Mouse (Mus musculus) embryonic facial prominence, embryonic 12.5 days (tissue): ENCODE measurements around the gene Ctnna3. TPM values are rescaled to one million over a fixed set of nuclear protein-coding genes. Genes with fewer than 3 reads are reported as not detected.

ENCODE experiments used
- ATAC-seq: fragments of 200-750 bp; cut with Nextera tagmentation; 2 replicates; pipeline ENCODE4 v1.8.0; 2017; ENCODE audit not compliant: insufficient number of reproducible peaks, insufficient read depth, low FRiP score, low TSS enrichment
- H3K27ac ChIP-seq: fragments of 300-500 bp; sonication (generic); 2 replicates; pipeline ENCODE4 v1.5.1; 2016; ENCODE audit warnings: mild to moderate bottlenecking
- H3K27me3 ChIP-seq: fragments of 300-500 bp; sonication (generic); 2 replicates; pipeline ENCODE4 v1.6.1; 2016; ENCODE audit warnings: mild to moderate bottlenecking, moderate library complexity
- H3K36me3 ChIP-seq: fragments of 300-500 bp; sonication (generic); 2 replicates; pipeline ENCODE4 v1.6.1; 2016; ENCODE audit warnings: mild to moderate bottlenecking
- H3K4me1 ChIP-seq: fragments of 300-500 bp; sonication (generic); 2 replicates; pipeline ENCODE4 v1.6.1; 2016
- H3K4me2 ChIP-seq: fragments of 300-500 bp; sonication (generic); replicated peaks from 2 replicates; pipeline ENCODE4 v1.6.1; 2016; ENCODE audit warnings: mild to moderate bottlenecking, moderate library complexity
- H3K4me3 ChIP-seq: fragments of 300-500 bp; sonication (generic); 2 replicates; pipeline ENCODE4 v1.5.1; 2016; ENCODE audit warnings: mild to moderate bottlenecking
- H3K9ac ChIP-seq: fragments of 300-500 bp; sonication (generic); 2 replicates; pipeline ENCODE4 v1.6.1; 2016; ENCODE audit warnings: mild to moderate bottlenecking, moderate library complexity
- H3K9me3 ChIP-seq: fragments of 300-500 bp; sonication (generic); 2 replicates; pipeline ENCODE4 v1.6.1; 2016; ENCODE audit warnings: mild to moderate bottlenecking, moderate library complexity
- WGBS: fragments of 180-500 bp; shearing (Covaris S2); methylation state at CpG from one replicate; pipeline ENCODE4 v1.1.7; 2016; 5-methylcytosine and 5-hydroxymethylcytosine counted together
- polyA plus RNA-seq: library from polyadenylated mRNA; unstranded; fragments of >200 nt; fragmentation: Nextera tagmentation; extraction: Ambion mirVana; gene quantifications from 2 replicates; pipeline ENCODE4 v1.2.1, GENCODE M21; 2016

Gene Ctnna3
- polyA plus RNA-seq, 1 experiment from 2014 or later = 0.32 TPM

DNA sequence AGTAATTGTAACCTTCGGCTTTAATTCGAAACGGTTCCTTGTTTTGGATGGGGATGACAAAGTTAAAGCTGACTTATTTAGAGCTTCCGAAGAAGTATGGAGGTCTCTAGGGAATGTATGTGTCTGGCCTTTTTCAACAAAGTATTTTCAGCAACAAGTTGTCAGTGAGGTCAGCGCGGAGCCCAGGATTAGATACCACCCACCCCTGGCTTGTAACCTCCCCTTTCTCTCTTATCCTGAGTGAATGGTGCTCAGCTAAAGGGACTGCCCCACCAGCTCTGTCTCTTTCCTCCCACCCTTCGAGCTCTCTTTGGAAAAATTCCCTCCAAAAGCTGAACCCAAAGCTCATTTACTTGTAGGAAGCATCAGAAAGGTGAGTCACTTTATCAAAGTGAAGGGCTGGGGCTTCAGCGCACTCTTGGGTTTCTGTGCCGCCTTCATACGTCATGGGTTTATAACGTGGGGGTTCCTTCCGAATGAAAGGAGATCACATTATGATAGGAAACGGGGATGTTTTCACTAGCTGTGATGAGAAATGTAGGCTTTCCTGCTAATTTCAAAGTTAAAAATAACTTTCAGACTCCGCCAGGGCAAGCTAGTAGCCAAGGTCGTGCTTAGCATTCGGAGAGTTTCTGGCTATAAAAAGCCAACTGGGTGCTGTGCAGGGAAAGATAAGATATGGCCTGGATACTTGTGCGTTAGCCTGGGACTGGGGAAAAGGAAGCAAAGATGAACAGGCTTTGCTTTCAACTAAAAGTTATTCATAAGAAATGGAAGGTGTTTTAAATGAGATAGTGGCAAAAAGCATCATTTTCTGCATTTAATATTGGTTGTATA is 27.6 kb downstream of the Ctnna3 start:
- 72% methylated on average over 17 of the region's 17 CpGs for WGBS
- ATAC-seq = no peak
- Histone ChIP-seq H3K4me3 (no peak overlapping the region), H3K4me2 (no peak overlapping the region), H3K27ac (no peak overlapping the region), H3K27me3 (no peaks in the 10 kb centered on the region), H3K36me3 (no peaks in the 10 kb centered on the region), H3K9me3 (no peaks in the 10 kb centered on the region), H3K4me1 (no peaks in the 10 kb centered on the region), H3K9ac (no peak overlapping the region)

DNA sequence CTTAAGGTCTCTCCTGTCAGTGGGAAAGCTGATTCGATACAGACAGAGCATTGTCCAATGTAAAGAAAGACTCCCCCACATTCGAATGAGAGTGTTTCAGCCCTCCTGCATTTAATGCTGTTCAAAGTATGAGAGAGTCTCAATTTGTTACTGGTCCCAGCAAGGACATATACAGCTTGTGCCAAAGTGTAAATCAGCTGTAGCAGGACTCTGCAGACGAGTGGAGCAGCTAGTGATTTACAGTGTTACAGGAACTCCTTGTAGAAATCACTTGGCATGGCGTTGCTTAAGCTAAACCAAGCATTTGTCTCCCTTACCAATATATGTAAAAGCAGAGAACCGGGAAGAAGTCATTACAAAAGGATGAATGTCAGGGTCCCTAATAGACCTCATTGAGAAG is 31.0 kb downstream of the Ctnna3 start:
- Histone ChIP-seq H3K9me3 (no peaks in the 10 kb centered on the region), H3K36me3 (no peaks in the 10 kb centered on the region), H3K9ac (no peak overlapping the region), H3K4me1 (no peaks in the 10 kb centered on the region), H3K27ac (no peak overlapping the region), H3K4me3 (no peak overlapping the region), H3K4me2 (no peak overlapping the region), H3K27me3 (no peaks in the 10 kb centered on the region)
- 70% methylated on average over 5 of the region's 5 CpGs for WGBS
- ATAC-seq = no peak

DNA sequence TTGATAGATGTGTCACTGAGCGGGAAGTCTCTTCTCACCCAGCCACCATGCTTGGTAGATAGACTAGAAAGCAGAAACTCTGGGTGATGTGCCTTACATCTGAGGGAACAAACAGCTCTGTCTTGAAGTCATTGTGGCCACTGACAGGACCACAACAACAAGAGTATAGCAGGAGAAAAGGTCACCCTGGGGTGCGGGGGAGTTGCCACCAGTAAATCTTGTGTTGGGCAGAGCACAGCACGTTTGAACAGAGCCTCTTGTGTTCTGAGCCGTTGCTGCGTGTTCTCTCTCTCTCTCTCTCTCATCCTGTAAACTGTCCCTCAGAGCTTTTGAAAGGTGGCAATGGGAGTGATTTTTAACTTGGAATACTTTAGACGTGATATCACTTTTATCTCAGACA is 42.6 kb downstream of the Ctnna3 start:
- Histone ChIP-seq H3K4me1 (0 out of 2 replicates have a peak, but pooled peaks cover 3% of the 10 kb centered on the region), H3K4me3 (no peak overlapping the region), H3K36me3 (no peaks in the 10 kb centered on the region), H3K4me2 (no peak overlapping the region), H3K27ac (no peak overlapping the region), H3K9me3 (no peaks in the 10 kb centered on the region), H3K9ac (no peak overlapping the region), H3K27me3 (no peaks in the 10 kb centered on the region)
- ATAC-seq = no peak
- WGBS = 45% methylated on average over 6 of the region's 6 CpGs

DNA sequence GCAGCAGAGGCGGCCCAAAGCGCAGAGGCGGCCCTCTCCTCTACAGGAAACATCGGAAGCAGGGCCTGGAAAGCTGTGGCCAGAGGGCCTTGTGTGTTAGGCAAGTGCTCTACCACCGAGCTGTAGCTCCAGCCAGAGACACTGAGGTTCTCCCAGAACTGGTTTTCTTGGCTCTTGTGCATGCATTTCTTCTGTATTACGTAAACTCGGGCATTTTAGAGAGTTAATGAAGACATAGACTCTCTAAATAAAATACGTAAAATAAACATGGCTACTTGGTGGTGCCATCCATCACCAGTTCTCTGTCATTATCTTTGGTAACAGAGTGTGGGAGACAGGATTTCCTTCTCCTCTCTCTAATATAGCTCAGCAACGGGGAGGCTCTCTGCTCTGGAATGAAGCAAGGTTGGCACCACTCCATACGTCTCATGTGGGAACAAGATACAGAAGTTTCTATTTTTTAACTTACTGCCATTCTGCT is 46.3 kb downstream of the Ctnna3 start:
- Histone ChIP-seq H3K4me1 (0 out of 2 replicates have a peak, but pooled peaks cover 3% of the 10 kb centered on the region), H3K9me3 (no peaks in the 10 kb centered on the region), H3K27me3 (no peaks in the 10 kb centered on the region), H3K9ac (no peak overlapping the region), H3K36me3 (no peaks in the 10 kb centered on the region), H3K27ac (no peak overlapping the region), H3K4me3 (no peak overlapping the region), H3K4me2 (no peak overlapping the region)
- 71% methylated on average over 10 of the region's 10 CpGs for WGBS
- ATAC-seq = no peak

DNA sequence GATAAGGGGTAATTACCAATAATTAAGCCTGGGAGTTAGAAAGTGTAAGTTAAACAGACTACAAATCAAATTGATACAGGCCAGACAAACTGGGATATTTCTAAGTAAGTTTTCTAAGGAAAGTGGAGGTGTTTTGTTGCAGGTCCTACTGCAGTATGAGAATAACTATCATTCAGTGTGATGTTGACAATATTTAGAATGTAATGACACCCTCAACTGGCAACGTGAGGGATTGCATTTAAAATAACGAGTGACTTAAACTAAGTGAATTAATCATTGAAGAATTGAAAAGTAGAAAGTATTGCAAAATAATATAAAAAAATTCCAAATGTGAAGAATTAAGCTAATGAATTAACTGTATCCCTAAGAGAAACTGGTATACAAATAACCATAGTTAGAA is 49.0 kb downstream of the Ctnna3 start:
- Histone ChIP-seq H3K36me3 (no peaks in the 10 kb centered on the region), H3K9me3 (no peaks in the 10 kb centered on the region), H3K4me3 (no peak overlapping the region), H3K9ac (no peak overlapping the region), H3K27me3 (no peaks in the 10 kb centered on the region), H3K4me2 (no peak overlapping the region), H3K27ac (no peak overlapping the region), H3K4me1 (0 out of 2 replicates have a peak, but pooled peaks cover 3% of the 10 kb centered on the region)
- no peak for ATAC-seq
- WGBS = 42% methylated on average over 2 of the region's 2 CpGs

DNA sequence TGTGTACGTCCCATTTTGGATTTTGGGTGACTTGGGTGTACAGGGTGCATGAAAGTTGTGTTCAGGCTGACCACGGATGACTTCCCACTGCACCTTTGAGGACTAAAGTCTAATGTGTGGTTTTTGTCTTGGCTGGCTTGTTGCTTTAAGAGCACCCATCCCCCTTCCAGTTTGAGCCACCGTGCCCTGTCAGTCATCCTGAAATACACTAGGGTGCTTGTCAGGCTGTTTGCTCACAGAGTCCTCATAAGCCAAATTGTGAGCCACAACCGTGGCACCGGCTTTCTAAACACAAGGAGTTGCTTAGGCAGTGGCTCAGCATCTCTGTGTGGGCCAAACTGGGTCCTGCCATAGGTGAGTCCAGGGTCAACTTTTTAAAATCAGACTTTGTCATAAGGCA is 50.2 kb downstream of the Ctnna3 start:
- Histone ChIP-seq H3K27ac (no peak overlapping the region), H3K4me3 (no peak overlapping the region), H3K27me3 (no peaks in the 10 kb centered on the region), H3K4me1 (0 out of 2 replicates have a peak, but pooled peaks cover 3% of the 10 kb centered on the region), H3K4me2 (no peak overlapping the region), H3K9ac (no peak overlapping the region), H3K36me3 (no peaks in the 10 kb centered on the region), H3K9me3 (no peaks in the 10 kb centered on the region)
- ATAC-seq = no peak
- 45% methylated on average over 5 of the region's 5 CpGs for WGBS

DNA sequence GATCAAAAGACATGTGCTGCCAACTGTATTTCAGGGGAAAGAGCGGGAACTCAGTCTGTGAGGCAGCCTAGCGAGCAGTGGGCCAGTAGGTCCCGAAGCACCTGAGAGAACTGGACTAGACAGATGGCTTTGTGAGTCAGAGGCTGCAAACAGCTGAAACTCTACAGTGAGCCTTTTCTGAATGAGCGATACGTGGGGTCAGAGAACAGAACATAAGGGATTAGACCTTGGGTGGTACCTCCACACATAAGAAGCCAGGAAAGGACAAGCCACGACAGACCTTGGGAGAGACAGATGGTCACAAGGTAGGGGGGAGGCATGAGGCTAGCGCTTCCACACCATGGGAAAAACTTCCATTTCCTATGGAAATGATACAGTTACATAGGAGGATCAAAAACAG is 58.4 kb downstream of the Ctnna3 start:
- no peaks in the 10 kb centered on the region; the same call in 1 of the 2 replicates for H3K9me3 ChIP-seq
- no peaks in the 10 kb centered on the region for H3K4me1 ChIP-seq
- no peak for ATAC-seq

DNA sequence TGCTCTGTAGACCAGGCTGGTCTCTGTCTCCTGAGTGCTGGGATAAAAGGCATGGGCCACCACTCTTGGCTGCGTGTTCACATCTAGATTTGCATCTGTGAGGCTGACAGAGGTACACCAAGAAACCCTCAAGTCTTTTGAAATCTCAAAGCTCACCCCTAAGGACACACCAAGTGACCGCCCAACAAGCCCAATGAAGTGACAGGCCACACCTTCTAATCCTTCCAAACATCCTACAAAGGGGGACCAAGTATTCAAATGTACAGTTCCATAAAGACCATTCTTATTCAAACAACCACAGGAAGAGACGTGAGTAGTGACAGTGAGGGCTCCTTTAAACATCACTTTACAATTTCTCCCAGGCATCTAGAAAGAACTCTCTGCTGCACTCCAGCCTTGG is 94.1 kb downstream of the Ctnna3 start:
- Histone ChIP-seq H3K9ac (no peak overlapping the region), H3K27ac (no peak overlapping the region), H3K9me3 (no peaks in the 10 kb centered on the region), H3K4me3 (no peak overlapping the region), H3K27me3 (no peaks in the 10 kb centered on the region), H3K4me1 (no peaks in the 10 kb centered on the region), H3K36me3 (no peaks in the 10 kb centered on the region), H3K4me2 (no peak overlapping the region)
- WGBS = 78% methylated on average over 3 of the region's 3 CpGs
- no peak for ATAC-seq

More for the DNA sequence above, 58.4 kb downstream of the Ctnna3 start:
- H3K27ac ChIP-seq = no peak overlapping the region
- no peak overlapping the region for H3K9ac ChIP-seq
- no peaks in the 10 kb centered on the region for H3K36me3 ChIP-seq
- no peak overlapping the region for H3K4me2 ChIP-seq
- no peak overlapping the region for H3K4me3 ChIP-seq
- H3K27me3 ChIP-seq = no peaks in the 10 kb centered on the region
- WGBS = 82% methylated on average over 7 of the region's 7 CpGs

DNA sequence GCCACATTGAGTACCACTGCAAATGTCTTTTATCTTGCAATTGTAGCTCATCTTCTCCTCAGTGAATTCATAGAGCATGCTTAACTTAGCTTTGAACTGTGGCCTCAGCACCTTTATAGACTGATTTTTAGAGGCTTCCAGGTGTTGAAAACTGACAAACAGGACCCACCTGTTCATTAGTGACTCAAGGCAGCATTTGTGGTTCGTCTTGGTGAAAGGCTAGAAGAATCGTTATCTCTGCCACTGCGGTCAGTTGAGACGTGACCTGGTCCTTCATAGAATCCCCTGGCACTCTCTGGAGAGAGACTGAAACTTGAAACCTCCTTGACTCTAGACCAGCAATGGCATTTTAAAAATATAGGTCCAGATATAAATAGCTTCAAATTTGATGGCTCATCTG is 96.1 kb downstream of the Ctnna3 start:
- no peaks in the 10 kb centered on the region for H3K9me3 ChIP-seq
- no peak overlapping the region for H3K4me2 ChIP-seq
- no peak for ATAC-seq
- H3K36me3 ChIP-seq = no peaks in the 10 kb centered on the region
- H3K9ac ChIP-seq = no peak overlapping the region
- WGBS = 58% methylated on average over 4 of the region's 4 CpGs
- no peaks in the 10 kb centered on the region for H3K27me3 ChIP-seq
- H3K4me1 ChIP-seq = no peaks in the 10 kb centered on the region
- H3K27ac ChIP-seq = no peak overlapping the region
- H3K4me3 ChIP-seq = no peak overlapping the region

DNA sequence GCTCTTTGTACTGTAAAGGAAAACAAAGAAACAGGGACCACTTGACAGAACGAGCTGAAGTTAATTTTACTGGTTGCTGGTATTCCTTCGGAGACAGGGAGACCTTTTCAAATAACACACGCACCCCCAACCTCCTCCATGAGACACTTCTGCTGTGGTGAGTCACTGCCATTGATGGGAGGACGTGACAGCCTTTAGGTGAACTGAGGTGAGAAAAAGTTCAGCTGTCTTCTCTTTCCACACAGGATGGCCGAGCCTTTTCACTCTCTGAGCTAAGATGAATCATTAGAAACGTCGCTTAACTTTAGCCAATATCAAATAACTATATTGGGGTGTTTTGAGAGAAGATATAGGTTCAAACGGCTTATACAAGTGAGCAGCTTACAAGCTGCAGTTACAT is 102.5 kb downstream of the Ctnna3 start:
- Histone ChIP-seq H3K9ac (no peak overlapping the region), H3K4me2 (no peak overlapping the region), H3K27me3 (no peaks in the 10 kb centered on the region), H3K4me3 (no peak overlapping the region), H3K9me3 (no peaks in the 10 kb centered on the region), H3K36me3 (no peaks in the 10 kb centered on the region), H3K4me1 (no peaks in the 10 kb centered on the region), H3K27ac (no peak overlapping the region)
- 79% methylated on average over 8 of the region's 8 CpGs for WGBS
- ATAC-seq = no peak

DNA sequence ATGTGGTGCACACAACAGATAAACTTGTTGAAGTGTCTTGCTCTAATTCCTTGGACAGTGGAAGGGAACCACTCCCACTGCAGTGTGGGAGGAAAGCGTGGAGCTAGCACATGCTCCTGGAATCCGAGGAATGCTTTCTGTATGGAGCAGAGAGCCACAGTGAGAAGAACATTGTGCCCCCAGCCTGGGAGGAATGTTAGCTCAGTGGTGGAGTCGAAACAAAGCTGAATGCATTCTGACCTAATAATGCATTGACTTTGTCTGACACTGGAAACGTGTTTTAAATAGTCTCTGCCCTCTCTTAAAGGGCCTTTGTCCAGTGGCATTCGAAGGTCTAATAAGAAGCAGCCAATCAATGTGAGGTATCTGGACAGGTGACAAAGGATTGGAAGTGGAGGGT is 111.9 kb downstream of the Ctnna3 start:
- Histone ChIP-seq H3K9me3 (no peaks in the 10 kb centered on the region), H3K27ac (0 out of 2 replicates have a peak overlapping the region, but pooled peaks have one; percentile 17), H3K9ac (no peak overlapping the region), H3K4me1 (peaks cover 6% of the 10 kb centered on the region; the same call in 1 of the 2 replicates), H3K4me2 (no peak overlapping the region), H3K27me3 (no peaks in the 10 kb centered on the region), H3K36me3 (no peaks in the 10 kb centered on the region), H3K4me3 (no peak overlapping the region)
- WGBS = 18% methylated on average over 5 of the region's 5 CpGs
- no peak for ATAC-seq

DNA sequence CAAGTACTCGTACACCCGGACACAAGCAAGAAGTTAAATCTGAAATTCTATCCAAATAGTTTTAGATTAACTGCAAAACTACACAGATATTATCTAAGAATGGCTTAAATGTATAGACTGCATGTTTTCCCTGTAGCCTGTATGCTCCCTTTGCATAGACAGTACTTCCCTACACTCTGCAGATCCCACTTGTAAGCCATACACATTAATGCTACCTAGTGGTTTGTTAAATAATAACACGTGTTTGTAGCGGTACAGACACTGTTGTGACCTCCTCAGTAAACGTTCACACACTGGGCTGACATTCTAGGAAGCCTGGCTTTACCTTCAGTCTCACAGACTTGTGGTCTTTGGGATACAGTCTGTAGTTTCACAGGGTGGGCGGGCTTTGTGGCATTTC is 112.6 kb downstream of the Ctnna3 start:
- no peaks in the 10 kb centered on the region for H3K9me3 ChIP-seq
- no peak overlapping the region for H3K4me3 ChIP-seq
- no peaks in the 10 kb centered on the region for H3K36me3 ChIP-seq
- WGBS = 53% methylated on average over 6 of the region's 6 CpGs
- H3K9ac ChIP-seq = no peak overlapping the region
- no peaks in the 10 kb centered on the region for H3K27me3 ChIP-seq
- peaks cover 6% of the 10 kb centered on the region; the same call in 1 of the 2 replicates for H3K4me1 ChIP-seq
- no peak for ATAC-seq
- H3K27ac ChIP-seq = no peak overlapping the region
- no peak overlapping the region for H3K4me2 ChIP-seq
